Mouse (Mus musculus): ENCODE results near the gene Setd5. TPM values are rescaled to one million over a fixed set of nuclear protein-coding genes. Genes with fewer than 3 reads are reported as not detected.

Setd5 gene
- 119 to 128 TPM (median 123 TPM) in 4 replicates for total RNA-seq (2023; ENCODE audit: inconsistent age)

GRCm38 (mm10) chr6:113076686-113077516 lies at the start of gene Setd5:
Gene Setd5 (plus strand): TSS chr6:113077365.

GRCm38 (mm10) chr6:113046041-113046975 lies 30.9 kb upstream of the Setd5 start, which contains the start of gene Thumpd3:
Gene Thumpd3 (plus strand): TSS chr6:113046225.

GRCm38 (mm10) chr6:113194841-113195595 lies 117.9 kb downstream of the Setd5 start, which contains the start of gene Lhfpl4:
Gene Lhfpl4 (minus strand): TSS chr6:113195384.

Other genes starting within 250 kb of the Setd5 start
- gene Srgap3, start 130.1 kb upstream of the Setd5 start, total RNA-seq (2023; ENCODE audit: inconsistent age), result 2.7 to 3.8 TPM (median 2.9 TPM) in 4 replicates
- gene Thumpd3, start 31.1 kb upstream of the Setd5 start, total RNA-seq (2023; ENCODE audit: inconsistent age), result 53.2 to 60.7 TPM (median 59.3 TPM) in 4 replicates
- 1.3 to 2.5 TPM (median 1.5 TPM) in 4 replicates for gene Lhfpl4, start 118.0 kb downstream of the Setd5 start, total RNA-seq (2023; ENCODE audit: inconsistent age)
- gene Mtmr14, start 160.5 kb downstream of the Setd5 start, total RNA-seq (2023; ENCODE audit: inconsistent age), result 54.8 to 63.2 TPM (median 61.3 TPM) in 4 replicates
- gene Cpne9, start 204.9 kb downstream of the Setd5 start, total RNA-seq (2023; ENCODE audit: inconsistent age), result 1.4 to 2.1 TPM (median 1.8 TPM) in 4 replicates
- 63.1 to 71.2 TPM (median 67.3 TPM) in 4 replicates for gene Brpf1, start 229.8 kb downstream of the Setd5 start, total RNA-seq (2023; ENCODE audit: inconsistent age)
- 13.3 to 18.1 TPM (median 14.8 TPM) in 4 replicates for gene Ogg1, start 249.6 kb downstream of the Setd5 start, total RNA-seq (2023; ENCODE audit: inconsistent age)

Measured in B cell, adult (primary cell).